Mouse (Mus musculus) limb, embryonic 14.5 days (tissue): ENCODE data around the gene Snrnp70. TPM values are rescaled to one million over a fixed set of nuclear protein-coding genes. Genes with fewer than 3 reads are reported as not detected.

Experiments
- ATAC-seq: fragments of 200-750 bp; cut with Nextera tagmentation; 2 replicates; pipeline ENCODE4 v1.8.0; 2017; ENCODE audit warnings: low read depth, moderate number of reproducible peaks, moderate TSS enrichment; ENCODE audit not compliant: low FRiP score
- DNase-seq: peaks from one replicate; pipeline ENCODE4 v3.0.0-alpha.2; 2015; ENCODE audit warnings: low spot score
- H3K27ac ChIP-seq: fragments of 300-500 bp; sonication (generic); replicated peaks from 2 replicates; pipeline ENCODE4 v1.5.1; 2014; ENCODE audit warnings: low read depth, mild to moderate bottlenecking, low read length, moderate library complexity, mixed read lengths
- H3K27me3 ChIP-seq: fragments of 300-500 bp; sonication (generic); 2 replicates; pipeline ENCODE4 v1.6.1; 2014; ENCODE audit warnings: low read length, mixed read lengths; ENCODE audit not compliant: control insufficient read depth, insufficient read depth
- H3K36me3 ChIP-seq: fragments of 300-500 bp; sonication (generic); 2 replicates; pipeline ENCODE4 v1.6.1; 2014; ENCODE audit warnings: mild to moderate bottlenecking, low read length, moderate library complexity, mixed read lengths; ENCODE audit not compliant: control insufficient read depth, insufficient read depth
- H3K4me1 ChIP-seq: fragments of 300-500 bp; sonication (generic); 2 replicates; pipeline ENCODE4 v1.6.1; 2014; ENCODE audit warnings: antibody characterized with exemption, low read length, mixed read lengths; ENCODE audit not compliant: control insufficient read depth, insufficient read depth
- H3K4me2 ChIP-seq: fragments of 300-500 bp; sonication (generic); replicated peaks from 2 replicates; pipeline ENCODE4 v1.6.1; 2014; ENCODE audit warnings: low read depth, mild to moderate bottlenecking, low read length, moderate library complexity; ENCODE audit not compliant: severe bottlenecking
- H3K4me3 ChIP-seq: fragments of 300-500 bp; sonication (generic); replicated peaks from 2 replicates; pipeline ENCODE4 v1.5.1; 2014; ENCODE audit warnings: low read length
- H3K9ac ChIP-seq: fragments of 300-500 bp; sonication (generic); 2 replicates; pipeline ENCODE4 v1.6.1; 2014; ENCODE audit warnings: mild to moderate bottlenecking, low read depth, low read length, moderate library complexity; ENCODE audit not compliant: severe bottlenecking
- H3K9me3 ChIP-seq: fragments of 300-500 bp; sonication (generic); 2 replicates; pipeline ENCODE4 v1.6.1; 2016; ENCODE audit warnings: low read length; ENCODE audit not compliant: control insufficient read depth
- POLR2A ChIP-seq: fragments of 200-500 bp; IDR thresholded peaks from 2 replicates; pipeline ENCODE4 v1.8.0; 2012; ENCODE audit warnings: inconsistent platforms, mild to moderate bottlenecking, moderate library complexity, borderline replicate concordance; ENCODE audit not compliant: insufficient read depth, insufficient read length; ENCODE audit errors: extremely low read depth
- WGBS: fragments of 180-500 bp; shearing (Covaris S2); extraction: QIAGEN DNeasy Blood & Tissue Kit; methylation state at CpG from one replicate; pipeline ENCODE4 v1.1.7; 2014; 5-methylcytosine and 5-hydroxymethylcytosine counted together
- polyA plus RNA-seq, 2 experiments: library from polyadenylated mRNA; depleted of rRNA in 1 of 2; stranded (reverse) in 1 of 2; unstranded in 1 of 2; fragments of >200 nt; fragmentation: Nextera tagmentation in 1 of 2; extraction: Ambion mirVana in 1 of 2; gene quantifications; 2 replicates each; pipeline versions ENCODE4 v1.2.1 to v1.2.3; 2012 to 2014

Gene Snrnp70
- polyA plus RNA-seq, 2 experiments = 69.7 to 694 TPM

GRCm38 (mm10) chr7:45332685-45333425, 62.7 kb downstream of the Snrnp70 start:
- H3K9ac ChIP-seq = peak overlapping the region; percentile 70
- no peaks in the 10 kb centered on the region for H3K36me3 ChIP-seq
- peak overlapping the region; percentile 86 for H3K4me2 ChIP-seq
- H3K27me3 ChIP-seq = no peaks in the 10 kb centered on the region
- no peak for TF ChIP-seq POLR2A
- peak overlapping the region; percentile 79 for H3K27ac ChIP-seq
- H3K4me1 ChIP-seq = peaks cover 23% of the 10 kb centered on the region
- peak overlapping the region; percentile 77 for H3K4me3 ChIP-seq
- peak; percentile 55 for ATAC-seq
- WGBS = 4% methylated on average over 21 of the region's 22 CpGs
- no peaks in the 10 kb centered on the region for H3K9me3 ChIP-seq
- DNase-seq = peak; percentile 73

DNA sequence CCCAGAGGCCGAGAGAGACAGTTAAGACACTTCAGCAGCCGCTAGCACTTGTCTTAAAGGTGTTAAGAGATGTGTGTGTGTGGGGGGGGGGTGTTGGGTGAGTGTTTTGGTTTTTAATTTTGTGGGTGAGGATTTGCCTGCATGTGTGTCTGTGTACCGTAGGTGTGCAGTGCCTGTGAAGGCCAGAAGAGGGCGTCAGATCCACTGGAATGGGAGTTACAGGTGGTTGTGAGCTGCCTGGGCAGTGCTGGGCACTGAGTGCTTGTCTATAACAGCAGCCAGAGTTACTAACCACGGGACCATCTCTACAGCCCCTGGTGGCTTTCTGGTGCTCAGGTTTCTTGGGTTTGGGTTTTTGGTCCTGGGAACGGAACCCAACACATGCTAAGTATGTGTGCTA, 64.0 kb downstream of the Snrnp70 start:
- DNase-seq = no peak
- Histone ChIP-seq H3K27me3 (no peaks in the 10 kb centered on the region), H3K9ac (no peak overlapping the region), H3K4me3 (no peak overlapping the region), H3K36me3 (peaks cover 6% of the 10 kb centered on the region), H3K4me1 (peaks cover 19% of the 10 kb centered on the region), H3K4me2 (no peak overlapping the region), H3K9me3 (no peaks in the 10 kb centered on the region), H3K27ac (no peak overlapping the region)
- TF ChIP-seq POLR2A = no peak
- no peak for ATAC-seq
- WGBS = 72% methylated on average over 6 of the region's 6 CpGs

DNA sequence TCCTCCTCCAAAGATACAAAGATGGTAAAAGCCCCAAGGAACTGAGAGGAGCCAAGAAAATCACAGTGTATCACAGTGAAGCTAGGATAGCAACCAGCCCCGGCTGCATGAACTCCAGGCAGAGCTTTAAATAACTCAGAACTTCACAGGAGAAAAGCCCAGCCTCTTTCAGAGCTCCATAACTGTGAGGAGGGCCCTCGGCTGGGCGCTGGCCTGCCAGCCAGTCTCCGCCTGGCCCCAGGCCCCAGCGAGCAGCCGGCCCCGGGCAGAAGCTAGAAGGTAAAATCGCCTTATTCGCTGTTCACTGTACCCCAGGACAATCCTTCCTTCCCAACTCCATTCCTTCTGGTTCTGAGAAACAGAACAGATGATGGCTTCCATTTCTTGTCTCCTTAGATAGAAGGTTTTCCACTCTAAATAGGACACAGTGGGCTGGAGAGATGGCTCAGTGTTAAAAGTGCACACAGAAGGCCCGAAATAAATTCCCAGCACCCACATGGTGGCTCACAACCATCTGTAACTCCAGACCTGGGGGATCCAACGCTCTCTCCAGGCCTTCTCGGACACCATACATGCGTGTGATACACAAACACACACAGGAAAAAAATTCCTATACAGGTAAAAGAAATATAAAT, 66.6 kb downstream of the Snrnp70 start:
- H3K9ac ChIP-seq = no peak overlapping the region
- H3K27ac ChIP-seq = no peak overlapping the region

More for the DNA sequence above, 66.6 kb downstream of the Snrnp70 start:
- H3K27me3 ChIP-seq = no peaks in the 10 kb centered on the region
- peaks cover 22% of the 10 kb centered on the region for H3K36me3 ChIP-seq
- WGBS = 78% methylated on average over 13 of the region's 13 CpGs
- H3K9me3 ChIP-seq = no peaks in the 10 kb centered on the region
- no peak for TF ChIP-seq POLR2A
- no peak for DNase-seq
- no peak overlapping the region for H3K4me3 ChIP-seq
- ATAC-seq = no peak
- H3K4me2 ChIP-seq = no peak overlapping the region
- peaks cover 9% of the 10 kb centered on the region for H3K4me1 ChIP-seq

Other genes starting within 250 kb of the Snrnp70 start
Only the 30 nearest of the 35 such genes appear.
- 0.09 and 0.27 TPM in 2 replicates for gene Gfy, start 216.2 kb downstream of the Snrnp70 start, polyA plus RNA-seq (2012; rRNA removed)
- not detected in 2 replicates for gene Gfy, start 216.2 kb downstream of the Snrnp70 start, polyA plus RNA-seq (2014; fragmentation: Nextera tagmentation; extraction: Ambion mirVana)
- gene Pth2, start 214.7 kb downstream of the Snrnp70 start, polyA plus RNA-seq (2012; rRNA removed) = not detected in 2 replicates
- not detected in 2 replicates for gene Pth2, start 214.7 kb downstream of the Snrnp70 start, polyA plus RNA-seq (2014; fragmentation: Nextera tagmentation; extraction: Ambion mirVana)
- gene Ccdc155, start 190.8 kb downstream of the Snrnp70 start, polyA plus RNA-seq (2012; rRNA removed) = 1.4 and 1.5 TPM in 2 replicates
- 0.79 and 1.2 TPM in 2 replicates for gene Ccdc155, start 190.8 kb downstream of the Snrnp70 start, polyA plus RNA-seq (2014; fragmentation: Nextera tagmentation; extraction: Ambion mirVana)
- gene Dkkl1, start 183.6 kb downstream of the Snrnp70 start, polyA plus RNA-seq (2012; rRNA removed) = 3.0 and 4.8 TPM in 2 replicates
- 9.0 and 14.8 TPM in 2 replicates for gene Dkkl1, start 183.6 kb downstream of the Snrnp70 start, polyA plus RNA-seq (2014; fragmentation: Nextera tagmentation; extraction: Ambion mirVana)
- 450 and 560 TPM in 2 replicates for gene Tead2, start 180.0 kb downstream of the Snrnp70 start, polyA plus RNA-seq (2012; rRNA removed)
- gene Tead2, start 180.0 kb downstream of the Snrnp70 start, polyA plus RNA-seq (2014; fragmentation: Nextera tagmentation; extraction: Ambion mirVana) = 143 and 168 TPM in 2 replicates
- gene Cd37, start 156.6 kb downstream of the Snrnp70 start, polyA plus RNA-seq (2012; rRNA removed) = 4.9 and 6.0 TPM in 2 replicates
- gene Cd37, start 156.6 kb downstream of the Snrnp70 start, polyA plus RNA-seq (2014; fragmentation: Nextera tagmentation; extraction: Ambion mirVana) = 2.6 and 3.7 TPM in 2 replicates
- gene Slc6a16, start 154.7 kb downstream of the Snrnp70 start, polyA plus RNA-seq (2012; rRNA removed) = 0.18 and 0.29 TPM in 2 replicates
- 0.21 TPM in 1 of 2 replicates, not detected in the other for gene Slc6a16, start 154.7 kb downstream of the Snrnp70 start, polyA plus RNA-seq (2014; fragmentation: Nextera tagmentation; extraction: Ambion mirVana)
- not detected in 2 replicates for gene Slc6a21, start 118.2 kb downstream of the Snrnp70 start, polyA plus RNA-seq (2012; rRNA removed)
- gene Slc6a21, start 118.2 kb downstream of the Snrnp70 start, polyA plus RNA-seq (2014; fragmentation: Nextera tagmentation; extraction: Ambion mirVana) = not detected in 2 replicates
- gene Trpm4, start 62.0 kb downstream of the Snrnp70 start, polyA plus RNA-seq (2012; rRNA removed) = 42.6 and 46.1 TPM in 2 replicates
- gene Trpm4, start 62.0 kb downstream of the Snrnp70 start, polyA plus RNA-seq (2014; fragmentation: Nextera tagmentation; extraction: Ambion mirVana) = 15.8 TPM in 2 replicates
- gene Hrc, start 60.5 kb downstream of the Snrnp70 start, polyA plus RNA-seq (2012; rRNA removed) = 9.5 and 17.9 TPM in 2 replicates
- gene Hrc, start 60.5 kb downstream of the Snrnp70 start, polyA plus RNA-seq (2014; fragmentation: Nextera tagmentation; extraction: Ambion mirVana) = 4.1 and 5.9 TPM in 2 replicates
- 12.3 and 13.8 TPM in 2 replicates for gene Ppfia3, start 28.7 kb downstream of the Snrnp70 start, polyA plus RNA-seq (2012; rRNA removed)
- gene Ppfia3, start 28.7 kb downstream of the Snrnp70 start, polyA plus RNA-seq (2014; fragmentation: Nextera tagmentation; extraction: Ambion mirVana) = 8.4 and 9.0 TPM in 2 replicates
- gene Lin7b, start 25.2 kb downstream of the Snrnp70 start, polyA plus RNA-seq (2012; rRNA removed) = 4.1 and 4.7 TPM in 2 replicates
- gene Lin7b, start 25.2 kb downstream of the Snrnp70 start, polyA plus RNA-seq (2014; fragmentation: Nextera tagmentation; extraction: Ambion mirVana) = 1.7 and 2.2 TPM in 2 replicates
- gene Kcna7, start 9.9 kb upstream of the Snrnp70 start, polyA plus RNA-seq (2012; rRNA removed) = 0.10 TPM in 2 replicates
- 0.11 TPM in 1 of 2 replicates, not detected in the other for gene Kcna7, start 9.9 kb upstream of the Snrnp70 start, polyA plus RNA-seq (2014; fragmentation: Nextera tagmentation; extraction: Ambion mirVana)
- gene Ntf5, start 18.0 kb upstream of the Snrnp70 start, polyA plus RNA-seq (2012; rRNA removed) = 4.2 and 4.5 TPM in 2 replicates
- gene Ntf5, start 18.0 kb upstream of the Snrnp70 start, polyA plus RNA-seq (2014; fragmentation: Nextera tagmentation; extraction: Ambion mirVana) = 4.4 and 6.0 TPM in 2 replicates
- 0.50 and 1.4 TPM in 2 replicates for gene Lhb, start 25.1 kb upstream of the Snrnp70 start, polyA plus RNA-seq (2012; rRNA removed)
- not detected in 2 replicates for gene Lhb, start 25.1 kb upstream of the Snrnp70 start, polyA plus RNA-seq (2014; fragmentation: Nextera tagmentation; extraction: Ambion mirVana)
- 44.1 and 59.1 TPM in 2 replicates for gene Gys1, start 39.1 kb upstream of the Snrnp70 start, polyA plus RNA-seq (2012; rRNA removed)
- gene Gys1, start 39.1 kb upstream of the Snrnp70 start, polyA plus RNA-seq (2014; fragmentation: Nextera tagmentation; extraction: Ambion mirVana) = 35.8 and 37.3 TPM in 2 replicates
- 120 TPM in 2 replicates for gene Ruvbl2, start 42.4 kb upstream of the Snrnp70 start, polyA plus RNA-seq (2012; rRNA removed)
- 119 and 126 TPM in 2 replicates for gene Ruvbl2, start 42.4 kb upstream of the Snrnp70 start, polyA plus RNA-seq (2014; fragmentation: Nextera tagmentation; extraction: Ambion mirVana)
- 1,503 and 2,450 TPM in 2 replicates for gene Ftl1, start 64.1 kb upstream of the Snrnp70 start, polyA plus RNA-seq (2012; rRNA removed)
- gene Ftl1, start 64.1 kb upstream of the Snrnp70 start, polyA plus RNA-seq (2014; fragmentation: Nextera tagmentation; extraction: Ambion mirVana) = 4,726 and 4,986 TPM in 2 replicates
- 127 and 164 TPM in 2 replicates for gene Bax, start 71.2 kb upstream of the Snrnp70 start, polyA plus RNA-seq (2012; rRNA removed)
- 133 and 140 TPM in 2 replicates for gene Bax, start 71.2 kb upstream of the Snrnp70 start, polyA plus RNA-seq (2014; fragmentation: Nextera tagmentation; extraction: Ambion mirVana)
- 0.82 and 1.3 TPM in 2 replicates for gene Tulp2, start 86.1 kb upstream of the Snrnp70 start, polyA plus RNA-seq (2012; rRNA removed)
- 1.2 and 2.0 TPM in 2 replicates for gene Tulp2, start 86.1 kb upstream of the Snrnp70 start, polyA plus RNA-seq (2014; fragmentation: Nextera tagmentation; extraction: Ambion mirVana)
- gene Gm45808, start 91.1 kb upstream of the Snrnp70 start, polyA plus RNA-seq (2012; rRNA removed) = not detected in 2 replicates
- gene Gm45808, start 91.1 kb upstream of the Snrnp70 start, polyA plus RNA-seq (2014; fragmentation: Nextera tagmentation; extraction: Ambion mirVana) = not detected in 2 replicates
- 2.4 and 2.9 TPM in 2 replicates for gene Dhdh, start 93.1 kb upstream of the Snrnp70 start, polyA plus RNA-seq (2012; rRNA removed)
- 2.0 and 2.6 TPM in 2 replicates for gene Dhdh, start 93.1 kb upstream of the Snrnp70 start, polyA plus RNA-seq (2014; fragmentation: Nextera tagmentation; extraction: Ambion mirVana)
- gene Nucb1, start 114.7 kb upstream of the Snrnp70 start, polyA plus RNA-seq (2012; rRNA removed) = 293 and 299 TPM in 2 replicates
- gene Nucb1, start 114.7 kb upstream of the Snrnp70 start, polyA plus RNA-seq (2014; fragmentation: Nextera tagmentation; extraction: Ambion mirVana) = 239 and 254 TPM in 2 replicates
- gene Ppp1r15a, start 130.5 kb upstream of the Snrnp70 start, polyA plus RNA-seq (2012; rRNA removed) = 27.5 and 29.8 TPM in 2 replicates
- gene Ppp1r15a, start 130.5 kb upstream of the Snrnp70 start, polyA plus RNA-seq (2014; fragmentation: Nextera tagmentation; extraction: Ambion mirVana) = 21.2 and 22.1 TPM in 2 replicates
- gene Plekha4, start 130.6 kb upstream of the Snrnp70 start, polyA plus RNA-seq (2012; rRNA removed) = 13.1 and 17.2 TPM in 2 replicates
- 4.3 and 4.6 TPM in 2 replicates for gene Plekha4, start 130.6 kb upstream of the Snrnp70 start, polyA plus RNA-seq (2014; fragmentation: Nextera tagmentation; extraction: Ambion mirVana)
- 1.1 and 1.2 TPM in 2 replicates for gene Hsd17b14, start 159.2 kb upstream of the Snrnp70 start, polyA plus RNA-seq (2012; rRNA removed)
- gene Hsd17b14, start 159.2 kb upstream of the Snrnp70 start, polyA plus RNA-seq (2014; fragmentation: Nextera tagmentation; extraction: Ambion mirVana) = 0.44 and 0.92 TPM in 2 replicates
- 67.6 and 71.5 TPM in 2 replicates for gene Bcat2, start 174.4 kb upstream of the Snrnp70 start, polyA plus RNA-seq (2012; rRNA removed)
- 57.2 and 60.4 TPM in 2 replicates for gene Bcat2, start 174.4 kb upstream of the Snrnp70 start, polyA plus RNA-seq (2014; fragmentation: Nextera tagmentation; extraction: Ambion mirVana)
- 0.58 and 0.73 TPM in 2 replicates for gene Fgf21, start 219.7 kb upstream of the Snrnp70 start, polyA plus RNA-seq (2012; rRNA removed)
- 0.43 and 0.66 TPM in 2 replicates for gene Fgf21, start 219.7 kb upstream of the Snrnp70 start, polyA plus RNA-seq (2014; fragmentation: Nextera tagmentation; extraction: Ambion mirVana)
- gene Fut1, start 221.5 kb upstream of the Snrnp70 start, polyA plus RNA-seq (2012; rRNA removed) = 1.0 and 1.9 TPM in 2 replicates
- gene Fut1, start 221.5 kb upstream of the Snrnp70 start, polyA plus RNA-seq (2014; fragmentation: Nextera tagmentation; extraction: Ambion mirVana) = 1.2 and 1.8 TPM in 2 replicates
- gene Izumo1, start 226.1 kb upstream of the Snrnp70 start, polyA plus RNA-seq (2012; rRNA removed) = 0.33 and 0.43 TPM in 2 replicates
- gene Izumo1, start 226.1 kb upstream of the Snrnp70 start, polyA plus RNA-seq (2014; fragmentation: Nextera tagmentation; extraction: Ambion mirVana) = 0.39 TPM in 1 of 2 replicates, not detected in the other